Mouse (Mus musculus) C2C12 (cell line): ENCODE data around the gene Tnrc6c. TPM values are rescaled to one million over a fixed set of nuclear protein-coding genes. Genes with fewer than 3 reads are reported as not detected.

ENCODE experiments used
- H3K27me3 ChIP-seq: one replicate; pipeline ENCODE4 v1.6.1; 2011; ENCODE audit not compliant: control insufficient read depth, insufficient read depth, insufficient read length
- H3K36me3 ChIP-seq: one replicate; pipeline ENCODE4 v1.6.1; 2011; ENCODE audit not compliant: control insufficient read depth, insufficient read depth
- H3K4me3 ChIP-seq: one replicate; pipeline ENCODE4 v1.5.1; 2011; ENCODE audit warnings: mild to moderate bottlenecking, control low read depth; ENCODE audit not compliant: poor library complexity, insufficient read depth, severe bottlenecking
- H3K79me2 ChIP-seq: one replicate; pipeline ENCODE4 v1.6.1; 2011; ENCODE audit not compliant: control insufficient read depth, insufficient read depth
- H3K79me3 ChIP-seq: one replicate; pipeline ENCODE4 v1.6.1; 2011; ENCODE audit warnings: low read depth, control low read depth
- H3ac ChIP-seq: one replicate; pipeline ENCODE3; 2011; ENCODE audit warnings: low read depth; ENCODE audit not compliant: control insufficient read depth, insufficient read length
- CEBPB ChIP-seq: IDR thresholded peaks from one replicate; pipeline ENCODE4 v1.6.1; 2011; ENCODE audit warnings: low read depth, mild to moderate bottlenecking, control low read depth, moderate library complexity
- CTCF ChIP-seq: IDR thresholded peaks from one replicate; pipeline ENCODE4 v1.5.1; 2011; ENCODE audit not compliant: control insufficient read depth, insufficient read depth, insufficient read length
- FOSL1 ChIP-seq: IDR thresholded peaks from one replicate; pipeline ENCODE4 v1.8.0; 2011; ENCODE audit warnings: mild to moderate bottlenecking, low read length; ENCODE audit not compliant: poor library complexity, insufficient read depth, severe bottlenecking
- MAX ChIP-seq: IDR thresholded peaks from one replicate; pipeline ENCODE4 v1.6.1; 2011; ENCODE audit warnings: mild to moderate bottlenecking, control low read depth
- MYOD1 ChIP-seq: IDR thresholded peaks from one replicate; pipeline ENCODE4 v1.6.1; 2011; ENCODE audit warnings: low read depth; ENCODE audit not compliant: control insufficient read depth, insufficient read length
- MYOG ChIP-seq: IDR thresholded peaks from one replicate; pipeline ENCODE4 v1.6.1; 2011; ENCODE audit not compliant: control insufficient read depth, insufficient read length; ENCODE audit errors: extremely low read depth
- USF1 ChIP-seq: IDR thresholded peaks from one replicate; pipeline ENCODE4 v1.6.1; 2011; ENCODE audit warnings: low read depth, mild to moderate bottlenecking, control low read depth, moderate library complexity
- polyA plus RNA-seq: library from polyadenylated mRNA; unstranded; fragments of >200 nt; fragmentation: generic; extraction: Trizol; gene quantifications from one replicate; pipeline ENCODE4 v1.2.1, GENCODE M21; 2012; ENCODE audit warnings: missing spikeins

Gene Tnrc6c
- polyA plus RNA-seq, 1 experiment, result 6.3 TPM

DNA sequence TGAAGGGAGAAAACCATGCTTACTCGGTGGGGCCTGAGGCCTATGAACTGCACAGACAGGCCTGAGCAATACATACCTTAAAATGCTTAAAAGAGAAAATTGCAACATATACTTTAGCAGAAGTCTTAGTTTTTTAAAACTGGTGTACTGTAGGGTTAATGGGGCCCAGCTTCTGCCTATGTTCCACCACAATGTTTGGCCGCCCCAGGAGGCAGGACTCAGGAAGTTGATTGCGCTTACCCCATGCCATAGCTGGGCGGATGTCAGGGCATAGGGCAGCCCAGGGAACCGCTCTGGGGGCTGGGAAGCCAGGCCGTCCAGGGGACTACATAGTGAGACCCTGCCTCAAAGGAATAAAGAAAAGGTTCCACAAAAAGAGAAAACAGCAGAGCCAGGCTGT, 42.5 kb downstream of the Tnrc6c start:
- no peak for TF ChIP-seq CTCF
- TF ChIP-seq USF1, result no peak
- no peak for TF ChIP-seq MAX
- TF ChIP-seq FOSL1, result no peak
- TF ChIP-seq MYOD1, result no peak
- TF ChIP-seq MYOG, result no peak
- TF ChIP-seq CEBPB, result no peak
- Histone ChIP-seq H3K4me3 (no peak overlapping the region), H3ac (no peak overlapping the region), H3K79me2 (peaks cover 65% of the 10 kb centered on the region), H3K36me3 (peaks cover 2% of the 10 kb centered on the region), H3K27me3 (no peaks in the 10 kb centered on the region), H3K79me3 (peaks cover 22% of the 10 kb centered on the region)

DNA sequence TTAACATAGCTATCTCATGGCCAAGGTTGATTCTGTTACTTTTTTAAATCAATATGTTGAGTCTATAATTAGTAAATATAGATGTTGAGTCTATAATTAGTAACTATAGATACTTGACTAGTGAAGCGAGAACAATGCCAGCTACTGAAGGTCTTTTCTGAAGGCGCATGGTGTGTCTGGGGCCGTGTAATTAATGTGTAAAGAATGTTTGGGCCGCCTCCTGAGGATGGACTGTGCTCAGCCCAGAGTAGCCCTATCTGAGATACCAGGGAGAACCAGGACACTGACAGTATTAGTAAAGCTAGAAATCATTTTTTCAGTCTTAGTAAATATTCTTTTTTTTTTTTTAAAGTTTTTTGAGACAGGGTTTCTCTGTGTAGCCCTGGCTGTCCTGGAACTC, 46.8 kb downstream of the Tnrc6c start:
- no peak for TF ChIP-seq MYOD1
- TF ChIP-seq USF1, result no peak
- no peak for TF ChIP-seq FOSL1
- no peak for TF ChIP-seq CTCF
- no peak for TF ChIP-seq MAX
- no peak for TF ChIP-seq MYOG
- no peak for TF ChIP-seq CEBPB
- Histone ChIP-seq H3K36me3 (peaks cover 25% of the 10 kb centered on the region), H3K79me3 (peaks cover 17% of the 10 kb centered on the region)

DNA sequence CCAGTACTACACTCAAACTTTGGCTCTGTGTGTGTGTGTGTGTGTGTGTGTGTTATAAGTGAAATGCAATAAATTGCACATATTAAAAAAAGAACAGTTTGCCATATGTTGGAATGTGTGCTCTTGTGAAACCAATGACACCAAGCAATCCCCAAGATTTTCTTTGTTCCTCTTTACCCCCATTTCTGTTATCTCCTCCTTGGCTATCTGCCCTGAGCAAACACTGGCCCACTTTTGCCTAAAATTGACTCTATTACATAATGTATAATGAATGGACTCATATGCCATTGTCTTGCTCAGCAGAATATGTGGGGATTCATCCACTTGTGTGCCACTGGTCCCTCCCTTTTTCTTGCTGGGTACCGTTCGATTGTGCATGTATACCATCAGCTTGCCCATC, 52.2 kb downstream of the Tnrc6c start:
- Histone ChIP-seq H3K79me3 (peaks cover 6% of the 10 kb centered on the region), H3K27me3 (no peaks in the 10 kb centered on the region), H3ac (no peak overlapping the region), H3K79me2 (peaks cover 29% of the 10 kb centered on the region), H3K4me3 (no peak overlapping the region), H3K36me3 (peaks cover 25% of the 10 kb centered on the region)
- TF ChIP-seq FOSL1, result no peak
- TF ChIP-seq MAX, result no peak
- no peak for TF ChIP-seq MYOG
- no peak for TF ChIP-seq MYOD1
- TF ChIP-seq CEBPB, result no peak
- TF ChIP-seq USF1, result no peak
- no peak for TF ChIP-seq CTCF

More for the DNA sequence above, 46.8 kb downstream of the Tnrc6c start:
- Histone ChIP-seq H3K79me2 (peaks cover 57% of the 10 kb centered on the region), H3ac (no peak overlapping the region), H3K4me3 (no peak overlapping the region), H3K27me3 (no peaks in the 10 kb centered on the region)

DNA sequence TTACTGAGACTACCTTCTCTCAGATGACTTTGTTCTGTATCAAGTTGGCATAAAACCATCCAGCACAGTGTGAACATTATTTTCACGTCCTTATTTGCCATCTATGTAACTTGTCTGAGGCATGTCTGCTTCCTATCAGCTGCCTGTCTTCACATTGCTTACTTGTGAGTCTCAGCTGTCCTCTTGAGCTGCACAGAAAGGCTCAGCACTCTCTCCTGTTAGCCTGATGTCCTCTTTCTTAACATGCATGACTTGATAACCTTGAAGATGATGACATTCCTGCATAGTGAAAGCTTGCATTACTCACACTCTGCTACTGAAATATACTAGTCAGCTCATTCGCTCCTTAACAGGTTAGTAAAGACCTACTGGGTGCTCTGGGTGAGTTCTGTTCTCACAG, 53.1 kb downstream of the Tnrc6c start:
- Histone ChIP-seq H3K4me3 (no peak overlapping the region), H3K27me3 (no peaks in the 10 kb centered on the region), H3K36me3 (peaks cover 16% of the 10 kb centered on the region), H3K79me2 (peaks cover 21% of the 10 kb centered on the region), H3ac (no peak overlapping the region), H3K79me3 (peaks cover 5% of the 10 kb centered on the region)
- TF ChIP-seq MYOG, result no peak
- no peak for TF ChIP-seq CTCF
- TF ChIP-seq MAX, result no peak
- no peak for TF ChIP-seq CEBPB
- no peak for TF ChIP-seq FOSL1
- TF ChIP-seq USF1, result no peak
- no peak for TF ChIP-seq MYOD1

DNA sequence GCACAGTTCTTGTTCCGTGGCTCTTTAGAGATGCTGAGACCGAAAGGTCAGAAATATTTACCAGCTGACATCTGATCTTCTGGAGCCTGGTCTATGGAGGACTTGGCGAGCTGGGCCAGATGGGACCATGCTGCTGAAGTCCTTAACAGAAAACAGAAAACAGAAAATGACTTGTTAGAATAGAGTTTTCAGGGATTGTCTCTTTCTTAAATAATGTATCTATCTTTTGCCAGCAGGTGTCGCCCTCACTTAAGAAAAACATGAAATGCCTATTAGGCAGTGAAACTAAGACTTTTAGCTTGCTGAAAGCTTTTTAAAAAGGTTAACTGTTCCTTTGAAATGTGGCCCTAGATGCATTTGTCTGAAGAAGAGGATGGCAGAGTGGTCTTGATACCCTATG, 55.2 kb downstream of the Tnrc6c start:
- no peaks in the 10 kb centered on the region for H3K79me3 ChIP-seq
- H3K27me3 ChIP-seq, result no peaks in the 10 kb centered on the region
- no peak for TF ChIP-seq CEBPB
- no peak overlapping the region for H3ac ChIP-seq
- H3K4me3 ChIP-seq, result no peak overlapping the region
- peaks cover 11% of the 10 kb centered on the region for H3K36me3 ChIP-seq
- peaks cover 6% of the 10 kb centered on the region for H3K79me2 ChIP-seq

DNA sequence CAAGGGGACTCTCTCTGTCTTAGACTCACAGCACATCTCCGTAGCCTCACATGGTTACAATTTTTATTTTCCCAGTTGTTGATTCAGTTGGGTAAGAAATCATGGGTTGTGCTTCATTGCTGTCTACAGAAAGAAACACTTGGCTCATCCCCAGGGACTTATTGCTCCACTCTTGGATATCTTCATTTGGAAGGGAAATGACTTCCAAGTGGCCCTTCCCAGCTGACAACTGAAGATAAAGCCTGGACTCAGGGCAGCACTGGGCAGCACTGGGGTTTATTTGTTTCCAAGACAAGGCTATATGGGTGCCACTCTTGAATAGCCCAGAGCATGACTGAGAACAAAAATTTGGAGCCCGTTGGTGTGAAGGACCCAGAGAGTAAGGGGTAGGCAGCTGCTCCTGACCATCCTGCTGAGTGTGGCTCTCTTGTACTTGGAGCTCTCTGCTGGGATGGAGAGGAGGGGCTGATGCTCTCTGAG, 56.8 kb downstream of the Tnrc6c start:
- H3K79me3 ChIP-seq, result no peaks in the 10 kb centered on the region
- no peaks in the 10 kb centered on the region for H3K27me3 ChIP-seq
- peaks cover 23% of the 10 kb centered on the region for H3K36me3 ChIP-seq
- no peak overlapping the region for H3K4me3 ChIP-seq
- no peak overlapping the region for H3ac ChIP-seq
- H3K79me2 ChIP-seq, result no peaks in the 10 kb centered on the region
- TF ChIP-seq MYOG (no peak), FOSL1 (no peak), MYOD1 (no peak), MAX (no peak), CTCF (no peak), USF1 (no peak)
